Mouse (Mus musculus) heart, postnatal 0 days (tissue): ENCODE measurements around the gene Mal.

Experiments
- CTCF ChIP-seq: IDR thresholded peaks from 2 replicates; pipeline ENCODE4 v1.5.1; 2016; ENCODE audit warnings: antibody characterized with exemption, control low read depth, low read depth
- EP300 ChIP-seq: IDR thresholded peaks from 2 replicates; pipeline ENCODE4 v1.6.1; 2016; ENCODE audit warnings: antibody characterized with exemption, low read depth

GRCm38 (mm10) chr2:127654786-127655185, 1.7 kb downstream of the Mal start:
- TF ChIP-seq CTCF (no peak), EP300 (no peak)
